Mouse (Mus musculus) ovary, adult 2 months (tissue): ENCODE results near the gene Uggt2. TPM values are rescaled to one million over a fixed set of nuclear protein-coding genes. Genes with fewer than 3 reads are reported as not detected.

Source experiments
- polyA plus RNA-seq: library from polyadenylated mRNA; depleted of rRNA; stranded (reverse); fragments of >200 nt; gene quantifications from 2 replicates; pipeline ENCODE4 v1.2.3, GENCODE M21; 2012; rRNA removed

Uggt2 gene
- polyA plus RNA-seq = 4.3 and 9.9 TPM in 2 replicates

GRCm38 (mm10) chr14:119098851-119099569, at the start of gene Uggt2:
TSS of gene Uggt2 (minus strand) at chr14:119099430.

GRCm38 (mm10) chr14:119137906-119138785, 38.9 kb upstream of the Uggt2 start, which contains the start of gene Hs6st3:
TSS of gene Hs6st3 (plus strand) at chr14:119138341.

GRCm38 (mm10) chr14:118937533-118938492, 161.4 kb downstream of the Uggt2 start, which contains the start of gene Dnajc3:
TSS of gene Dnajc3 (plus strand) at chr14:118937976.

Other genes with a start within 250 kb of the Uggt2 start
- gene Dzip1, start 174.0 kb downstream of the Uggt2 start, polyA plus RNA-seq = 26.2 and 28.0 TPM in 2 replicates
- 16.0 and 24.5 TPM in 2 replicates for gene Dnajc3, start 161.5 kb downstream of the Uggt2 start, polyA plus RNA-seq
- 0.24 TPM in 1 of 2 replicates, not detected in the other for gene Hs6st3, start 38.9 kb upstream of the Uggt2 start, polyA plus RNA-seq